Mouse (Mus musculus) CH12.LX (cell line): Measurements from ENCODE around the gene Olfr1360.

Experiments used
- CTCF ChIP-seq, 2 experiments: IDR thresholded peaks in 1 of 2; conservative IDR thresholded peaks in 1 of 2; 2 replicates each; pipeline ENCODE4 v1.5.1; 2011 to 2012; ENCODE audit warnings: low read depth in 2 of 2, low read length in 2 of 2, improper control_type of control experiment in 1 of 2, inconsistent platforms in 1 of 2, mild to moderate bottlenecking in 1 of 2, moderate library complexity in 1 of 2
- JUND ChIP-seq: conservative IDR thresholded peaks from 2 replicates; pipeline ENCODE4 v1.6.1; 2011; ENCODE audit warnings: low read depth, low read length, improper control_type of control experiment
- MEF2A ChIP-seq: IDR thresholded peaks from 2 replicates; pipeline ENCODE4 v1.6.1; 2014; ENCODE audit warnings: low read depth, mild to moderate bottlenecking, inconsistent platforms, low read length, improper control_type of control experiment, borderline replicate concordance
- MXI1 ChIP-seq: IDR thresholded peaks from 2 replicates; pipeline ENCODE4 v1.6.1; 2011; ENCODE audit warnings: mild to moderate bottlenecking, low read depth, low read length, improper control_type of control experiment
- POLR2A ChIP-seq: IDR thresholded peaks from 2 replicates; pipeline ENCODE4 v1.6.1; 2011; ENCODE audit warnings: low read depth, mild to moderate bottlenecking, improper control_type of control experiment, low read length
- TCF12 ChIP-seq: IDR thresholded peaks from 2 replicates; pipeline ENCODE4 v1.6.1; 2014; ENCODE audit warnings: low read depth, mild to moderate bottlenecking, inconsistent platforms, low read length, improper control_type of control experiment
- USF1 ChIP-seq: IDR thresholded peaks from 2 replicates; pipeline ENCODE4 v1.6.1; 2014; ENCODE audit warnings: low read depth, mild to moderate bottlenecking, inconsistent platforms, low read length, improper control_type of control experiment
- ZNF384 ChIP-seq: IDR thresholded peaks from 2 replicates; pipeline ENCODE4 v1.6.1; 2012; ENCODE audit warnings: low read depth, low read length, improper control_type of control experiment, inconsistent platforms

- TF ChIP-seq POLR2A (no peak), JUND (no peak), ZNF384 (no peak), CTCF (conservative IDR thresholded peaks at IDR 0.05 in 1 of 2, IDR thresholded peaks at IDR 0.05 in 1 of 2; ENCODE audit: low read depth in 2 of 2, low read length in 2 of 2) (no peak), USF1 (no peak), MEF2A (no peak), TCF12 (no peak), MXI1 (no peak)
These were observed 29.5 kb upstream of the Olfr1360 start for GRCm38 (mm10) chr13:21706669-21707068.
